9 mouse cellular contexts compared by ENCODE assay signal in genomic region chr5:148241932-148242331, GRCm38 (mm10).
DNase-seq lines count a peak whose midpoint lies in the region; ATAC-seq and TF ChIP-seq lines count a peak whose summit lies in the region.
"Had no signal": no experiment of that assay in that cellular context is flagged by ENCODE, and none has a peak within 500 bp of the region (broad histone marks: within the 10 kb centered on the region; RNA-seq: fewer than 3 reads in every experiment).

No protein-coding gene starts in this region.

- H3K4me1 ChIP-seq in forebrain, embryonic 16.5 days (replicated peaks; ENCODE audit: control insufficient read depth, insufficient read depth, low read length), result no peaks in the 10 kb centered on the region
- no peaks in the 10 kb centered on the region for H3K4me1 ChIP-seq in intestine, embryonic 16.5 days (ENCODE audit: control insufficient read depth, insufficient read depth, low read length)
- H3K4me1 ChIP-seq in midbrain, postnatal 0 days (ENCODE audit: insufficient read depth, low read length), result no peaks in the 10 kb centered on the region
- H3K4me1 ChIP-seq: embryonic facial prominence, embryonic 15.5 days had no signal

- no peak overlapping the region for H3K9ac ChIP-seq in forebrain, embryonic 16.5 days (replicated peaks; ENCODE audit: low read depth, low read length)
- no peak overlapping the region for H3K9ac ChIP-seq in intestine, embryonic 16.5 days (ENCODE audit: low read depth, low read length)
- no peak overlapping the region for H3K9ac ChIP-seq in midbrain, postnatal 0 days (replicated peaks; ENCODE audit: low read length, poor library complexity, severe bottlenecking)
- H3K9ac ChIP-seq: embryonic facial prominence, embryonic 15.5 days had no signal

- H3K4me2 ChIP-seq in forebrain, embryonic 16.5 days (ENCODE audit: low read length), result no peak overlapping the region
- H3K4me2 ChIP-seq in intestine, embryonic 16.5 days (ENCODE audit: low read depth, low read length), result no peak overlapping the region
- no peak overlapping the region for H3K4me2 ChIP-seq in midbrain, postnatal 0 days (ENCODE audit: low read depth, low read length, poor library complexity, severe bottlenecking)
- H3K4me2 ChIP-seq: embryonic facial prominence, embryonic 15.5 days had no signal

- no peak overlapping the region for H3K4me3 ChIP-seq in forebrain, embryonic 16.5 days (replicated peaks; ENCODE audit: low read length)
- no peak overlapping the region for H3K4me3 ChIP-seq in intestine, embryonic 16.5 days (ENCODE audit: low read length)
- no peak overlapping the region for H3K4me3 ChIP-seq in midbrain, postnatal 0 days (ENCODE audit: low read depth, low read length)
- H3K4me3 ChIP-seq: embryonic facial prominence, embryonic 15.5 days had no signal

- H3K9me3 ChIP-seq in forebrain, embryonic 16.5 days (ENCODE audit: control insufficient read depth, low read length), result no peaks in the 10 kb centered on the region
- H3K9me3 ChIP-seq in intestine, embryonic 16.5 days (ENCODE audit: control insufficient read depth, low read length), result no peaks in the 10 kb centered on the region
- H3K9me3 ChIP-seq in midbrain, postnatal 0 days (ENCODE audit: low read length), result no peaks in the 10 kb centered on the region
- H3K9me3 ChIP-seq: embryonic facial prominence, embryonic 15.5 days had no signal

- WGBS in forebrain, embryonic 16.5 days, result 5% methylated on average over 7 of the region's 7 CpGs
- WGBS in intestine, embryonic 16.5 days, result 10% methylated on average over 7 of the region's 7 CpGs
- WGBS in midbrain, postnatal 0 days, result 7% methylated on average over 7 of the region's 7 CpGs

- ATAC-seq in forebrain, embryonic 16.5 days, result peak; percentile 63
- ATAC-seq in intestine, embryonic 16.5 days, result peak; percentile 52; the same call in 1 of the 2 replicates
- peak; percentile 31; the same call in 1 of the 2 replicates for ATAC-seq in midbrain, postnatal 0 days (ENCODE audit: low FRiP score)

- H3K36me3 ChIP-seq in forebrain, embryonic 16.5 days (ENCODE audit: control insufficient read depth, insufficient read depth), result no peaks in the 10 kb centered on the region
- no peaks in the 10 kb centered on the region for H3K36me3 ChIP-seq in intestine, embryonic 16.5 days (ENCODE audit: control insufficient read depth, insufficient read depth, low read length)
- H3K36me3 ChIP-seq in midbrain, postnatal 0 days (ENCODE audit: insufficient read depth, low read length), result no peaks in the 10 kb centered on the region
- H3K36me3 ChIP-seq: embryonic facial prominence, embryonic 15.5 days had no signal

- DNase-seq in ovary, postnatal 10 days (ENCODE audit: low spot score), result peak; percentile 21
- DNase-seq in ovary, adult 18-20 months (ENCODE audit: low spot score), result no peak
- peak; percentile 67 for DNase-seq in cerebellum, adult 11 months
- DNase-seq in left cerebral cortex, postnatal 25 days (ENCODE audit: low spot score in 2 of 2), result peak; percentile 75 to 91
- DNase-seq in midbrain, postnatal 0 days (ENCODE audit: low spot score), result peak; percentile 89
- peak; percentile 45 for DNase-seq in thymus, postnatal 14 days

- no peaks in the 10 kb centered on the region for H3K27me3 ChIP-seq in forebrain, embryonic 16.5 days (replicated peaks; ENCODE audit: control insufficient read depth, insufficient read depth, low read length)
- H3K27me3 ChIP-seq in intestine, embryonic 16.5 days (replicated peaks; ENCODE audit: control insufficient read depth, insufficient read depth, low read length), result no peaks in the 10 kb centered on the region
- H3K27me3 ChIP-seq in midbrain, postnatal 0 days (ENCODE audit: insufficient read depth, low read length), result no peaks in the 10 kb centered on the region
- H3K27me3 ChIP-seq: embryonic facial prominence, embryonic 15.5 days had no signal

- peak; percentile 98 for TF ChIP-seq CTCF in midbrain, postnatal 0 days (IDR thresholded peaks at IDR 0.05)

- no peak overlapping the region for H3K27ac ChIP-seq in forebrain, embryonic 16.5 days (ENCODE audit: low read length)
- no peak overlapping the region for H3K27ac ChIP-seq in intestine, embryonic 16.5 days (ENCODE audit: low read length)
- no peak overlapping the region for H3K27ac ChIP-seq in midbrain, postnatal 0 days (ENCODE audit: low read depth, low read length)
- H3K27ac ChIP-seq: embryonic facial prominence, embryonic 15.5 days had no signal

- intact Hi-C loops in left cerebral cortex, postnatal 25 days (cut with DNase I), result loop anchor here (5.0 kb wide), 1 partner anchor 150 kb away; no protein-coding TSS in a partner anchor
